ENCODE assay signal across 8 mouse cellular contexts in the genomic region with DNA sequence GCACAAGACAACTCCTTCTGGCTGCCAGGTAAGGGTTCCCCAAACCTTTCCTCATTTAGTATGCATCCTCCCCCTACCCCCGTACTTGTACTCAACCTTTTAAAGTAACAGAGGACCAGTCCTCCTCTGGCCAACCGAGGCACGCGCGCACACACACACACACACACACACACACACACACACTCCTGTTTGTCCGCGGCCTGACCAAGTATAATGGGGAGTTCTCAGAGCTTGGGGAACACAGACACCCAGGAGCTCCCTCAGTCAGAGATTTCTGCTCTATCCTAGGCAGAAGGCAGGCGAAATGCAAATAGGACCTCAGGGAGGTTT. TPM values are rescaled to one million over a fixed set of nuclear protein-coding genes. Genes with fewer than 3 reads are reported as not detected.
A peak's percentile ranks its signal among the peaks of the same experiment; 100 is the strongest.
DNase-seq lines count a peak whose midpoint lies in the region; ATAC-seq and TF ChIP-seq lines count a peak whose summit lies in the region.

No protein-coding gene starts in this region.

- H3K27ac ChIP-seq in lung, postnatal 0 days (ENCODE audit: low read length) = no peak overlapping the region
- peak overlapping the region; percentile 39; the same call in 1 of the 2 replicates for H3K27ac ChIP-seq in liver, embryonic 11.5 days (ENCODE audit: low read depth, low read length)
- H3K27ac ChIP-seq in stomach, postnatal 0 days (replicated peaks) = no peak overlapping the region

- H3K4me1 ChIP-seq in erythroblast, embryonic 14.5 days (ENCODE audit: control insufficient read depth) = no peaks in the 10 kb centered on the region
- H3K4me1 ChIP-seq in lung, postnatal 0 days (ENCODE audit: insufficient read depth, low read depth, low read length) = peaks cover 6% of the 10 kb centered on the region; the same call in 1 of the 2 replicates
- no peaks in the 10 kb centered on the region; the same call in 1 of the 2 replicates for H3K4me1 ChIP-seq in liver, embryonic 11.5 days (replicated peaks; ENCODE audit: control insufficient read depth, insufficient read depth, low read length)
- no peaks in the 10 kb centered on the region for H3K4me1 ChIP-seq in stomach, postnatal 0 days (replicated peaks; ENCODE audit: control insufficient read depth, insufficient read depth)

- H3K9me3 ChIP-seq in erythroblast, embryonic 14.5 days (ENCODE audit: control insufficient read depth, low read length) = no peaks in the 10 kb centered on the region
- H3K9me3 ChIP-seq in lung, postnatal 0 days (ENCODE audit: low read length) = no peaks in the 10 kb centered on the region
- no peaks in the 10 kb centered on the region for H3K9me3 ChIP-seq in liver, embryonic 11.5 days (ENCODE audit: control insufficient read depth, low read length)
- H3K9me3 ChIP-seq in stomach, postnatal 0 days (ENCODE audit: control insufficient read depth, low read length) = no peaks in the 10 kb centered on the region

- whole genome bisulfite sequencing in lung, postnatal 0 days = 29% methylated on average over 8 of the region's 8 CpGs
- WGBS in liver, embryonic 11.5 days = 13% methylated on average over 8 of the region's 8 CpGs
- WGBS in stomach, postnatal 0 days = 24% methylated on average over 8 of the region's 8 CpGs

- no peaks in the 10 kb centered on the region for H3K36me3 ChIP-seq in erythroblast, embryonic 14.5 days (ENCODE audit: control insufficient read depth)
- H3K36me3 ChIP-seq in lung, postnatal 0 days (ENCODE audit: insufficient read depth, low read length) = no peaks in the 10 kb centered on the region
- H3K36me3 ChIP-seq in liver, embryonic 11.5 days (ENCODE audit: control insufficient read depth, insufficient read depth, low read length) = no peaks in the 10 kb centered on the region
- H3K36me3 ChIP-seq in stomach, postnatal 0 days (ENCODE audit: control insufficient read depth, insufficient read depth, low read length) = no peaks in the 10 kb centered on the region

- no peak for ATAC-seq in erythroblast, adult 5-6 weeks (replicated peaks; ENCODE audit: low FRiP score, poor library complexity, severe bottlenecking)
- no peak for ATAC-seq in lung, postnatal 0 days
- 0 out of 2 replicates have a peak, but pooled peaks have one; percentile 22 for ATAC-seq in liver, embryonic 11.5 days (replicated peaks; ENCODE audit: low FRiP score)
- no peak for ATAC-seq in stomach, postnatal 0 days (ENCODE audit: low FRiP score, low TSS enrichment)
- no peak for ATAC-seq in granulocyte monocyte progenitor cell, adult 5-6 weeks (replicated peaks; ENCODE audit: poor library complexity, severe bottlenecking)

- peak overlapping the region; percentile 92 for H3K4me2 ChIP-seq in lung, postnatal 0 days (replicated peaks; ENCODE audit: low read depth, low read length)
- H3K4me2 ChIP-seq in liver, embryonic 11.5 days = peak overlapping the region; percentile 88
- peak overlapping the region; percentile 85 for H3K4me2 ChIP-seq in stomach, postnatal 0 days (replicated peaks; ENCODE audit: low read depth)

- H3K9ac ChIP-seq in lung, postnatal 0 days (replicated peaks; ENCODE audit: low read depth) = no peak overlapping the region
- peak overlapping the region; percentile 65; the same call in 1 of the 2 replicates for H3K9ac ChIP-seq in liver, embryonic 11.5 days (ENCODE audit: low read depth, low read length)
- peak overlapping the region; percentile 45; the same call in 1 of the 2 replicates for H3K9ac ChIP-seq in stomach, postnatal 0 days (ENCODE audit: low read length)

- TF ChIP-seq CTCF in lung, postnatal 0 days (IDR thresholded peaks at IDR 0.05) = no peak
- TF ChIP-seq CTCF in stomach, postnatal 0 days (IDR thresholded peaks at IDR 0.05; ENCODE audit: low read depth) = no peak

- TF ChIP-seq EP300 in lung, postnatal 0 days (IDR thresholded peaks at IDR 0.05) = no peak
- no peak for TF ChIP-seq EP300 in stomach, postnatal 0 days (optimal IDR thresholded peaks at IDR 0.05)

- no peak for DNase-seq in lung, postnatal 0 days (ENCODE audit: low spot score)
- no peak for DNase-seq in lung, postnatal 4 days
- no peak for DNase-seq in liver, embryonic 11.5 days (ENCODE audit: low spot score)
- DNase-seq in stomach, postnatal 0 days (ENCODE audit: low spot score) = no peak
- DNase-seq in adrenal gland, postnatal 14 days = no peak

- peak overlapping the region; percentile 42 for H3K4me3 ChIP-seq in erythroblast, embryonic 14.5 days (replicated peaks)
- peak overlapping the region; percentile 42 for H3K4me3 ChIP-seq in lung, postnatal 0 days (ENCODE audit: low read depth, low read length)
- H3K4me3 ChIP-seq in liver, embryonic 11.5 days (ENCODE audit: low read depth, low read length) = peak overlapping the region; percentile 56
- peak overlapping the region; percentile 43; the same call in 1 of the 2 replicates for H3K4me3 ChIP-seq in stomach, postnatal 0 days (ENCODE audit: low read depth, low read length)

- H3K27me3 ChIP-seq in erythroblast, embryonic 14.5 days (ENCODE audit: control insufficient read depth) = peaks cover 34% of the 10 kb centered on the region
- H3K27me3 ChIP-seq in lung, postnatal 0 days (replicated peaks; ENCODE audit: insufficient read depth, low read length) = no peaks in the 10 kb centered on the region; the same call in 1 of the 2 replicates
- peaks cover 22% of the 10 kb centered on the region for H3K27me3 ChIP-seq in liver, embryonic 11.5 days (replicated peaks; ENCODE audit: control insufficient read depth, insufficient read depth, low read length)
- no peaks in the 10 kb centered on the region for H3K27me3 ChIP-seq in stomach, postnatal 0 days (ENCODE audit: control insufficient read depth, insufficient read depth, low read length)

RNA-seq across cellular contexts. Expression of a gene that starts 36.4 kb away (rescaled TPM):
- polyA plus RNA-seq in erythroblast, embryonic 14.5 days (2012) = not detected in 2 replicates
- total RNA-seq in erythroblast, adult 5-6 weeks (2015; ENCODE audit: low replicate concordance) = not detected in 2 replicates
- total RNA-seq in erythroblast, adult 5-6 weeks (2017; ENCODE audit: low replicate concordance) = not detected in 2 replicates
- polyA plus RNA-seq in lung, postnatal 0 days (2015; fragmentation: Nextera tagmentation; extraction: Ambion mirVana) = not detected in 2 replicates
- not detected in 2 replicates for polyA plus RNA-seq in liver, embryonic 11.5 days (2014; fragmentation: Nextera tagmentation; extraction: Ambion mirVana)
- 0.04 TPM in 1 of 2 replicates, not detected in the other for polyA plus RNA-seq in stomach, postnatal 0 days (2015; fragmentation: Nextera tagmentation; extraction: Ambion mirVana)
- not detected in 2 replicates for total RNA-seq in granulocyte monocyte progenitor cell, adult 5-6 weeks (2014; fragmentation: Nextera tagmentation)
- total RNA-seq in granulocyte monocyte progenitor cell, adult 5-6 weeks (2017) = not detected in 2 replicates
- not detected in 2 replicates for total RNA-seq in adrenal gland, postnatal 14 days (2021)
